Mouse (Mus musculus): ENCODE measurements around the gene Zfp423. TPM values are rescaled to one million over a fixed set of nuclear protein-coding genes. Genes with fewer than 3 reads are reported as not detected.

Zfp423 gene
- total RNA-seq, 1 experiment from 2014 or later: not detected

GRCm38 (mm10) chr8:87956001-87956400 lies 3.4 kb downstream of the Zfp423 start:
- ATAC-seq (replicated peaks; ENCODE audit: insufficient number of reproducible peaks, low FRiP score, low TSS enrichment, poor library complexity, severe bottlenecking): no peak

- no peak for ATAC-seq (replicated peaks; ENCODE audit: insufficient number of reproducible peaks, low FRiP score, low TSS enrichment, poor library complexity, severe bottlenecking)
Measured at GRCm38 (mm10) chr8:87953473-87953872, 5.9 kb downstream of the Zfp423 start.

GRCm38 (mm10) chr8:87952298-87952697 lies 7.1 kb downstream of the Zfp423 start:
- ATAC-seq (replicated peaks; ENCODE audit: insufficient number of reproducible peaks, low FRiP score, low TSS enrichment, poor library complexity, severe bottlenecking): no peak

- ATAC-seq (replicated peaks; ENCODE audit: insufficient number of reproducible peaks, low FRiP score, low TSS enrichment, poor library complexity, severe bottlenecking): no peak
Measured at GRCm38 (mm10) chr8:87944225-87944934, 15.0 kb downstream of the Zfp423 start.

GRCm38 (mm10) chr8:87943651-87944091 lies 15.7 kb downstream of the Zfp423 start:
- ATAC-seq (replicated peaks; ENCODE audit: insufficient number of reproducible peaks, low FRiP score, low TSS enrichment, poor library complexity, severe bottlenecking): no peak

- no peak for ATAC-seq (replicated peaks; ENCODE audit: insufficient number of reproducible peaks, low FRiP score, low TSS enrichment, poor library complexity, severe bottlenecking)
Measured at GRCm38 (mm10) chr8:87940646-87941045, 18.7 kb downstream of the Zfp423 start.

GRCm38 (mm10) chr8:87939308-87939936 lies 20.0 kb downstream of the Zfp423 start:
- ATAC-seq (replicated peaks; ENCODE audit: insufficient number of reproducible peaks, low FRiP score, low TSS enrichment, poor library complexity, severe bottlenecking): no peak

- ATAC-seq (replicated peaks; ENCODE audit: insufficient number of reproducible peaks, low FRiP score, low TSS enrichment, poor library complexity, severe bottlenecking): no peak
Measured at GRCm38 (mm10) chr8:87938351-87939232, 20.8 kb downstream of the Zfp423 start.

- ATAC-seq (replicated peaks; ENCODE audit: insufficient number of reproducible peaks, low FRiP score, low TSS enrichment, poor library complexity, severe bottlenecking): no peak
Measured at GRCm38 (mm10) chr8:87937211-87937610, 22.2 kb downstream of the Zfp423 start.

GRCm38 (mm10) chr8:87935088-87935680 lies 24.2 kb downstream of the Zfp423 start:
- no peak for ATAC-seq (replicated peaks; ENCODE audit: insufficient number of reproducible peaks, low FRiP score, low TSS enrichment, poor library complexity, severe bottlenecking)

- ATAC-seq (replicated peaks; ENCODE audit: insufficient number of reproducible peaks, low FRiP score, low TSS enrichment, poor library complexity, severe bottlenecking): no peak
Measured at GRCm38 (mm10) chr8:87934175-87934574, 25.2 kb downstream of the Zfp423 start.

GRCm38 (mm10) chr8:87933752-87934151 lies 25.6 kb downstream of the Zfp423 start:
- ATAC-seq (replicated peaks; ENCODE audit: insufficient number of reproducible peaks, low FRiP score, low TSS enrichment, poor library complexity, severe bottlenecking): no peak

- no peak for ATAC-seq (replicated peaks; ENCODE audit: insufficient number of reproducible peaks, low FRiP score, low TSS enrichment, poor library complexity, severe bottlenecking)
Measured at GRCm38 (mm10) chr8:87928857-87929256, 30.5 kb downstream of the Zfp423 start.

GRCm38 (mm10) chr8:87927034-87927830 lies 32.2 kb downstream of the Zfp423 start:
- no peak for ATAC-seq (replicated peaks; ENCODE audit: insufficient number of reproducible peaks, low FRiP score, low TSS enrichment, poor library complexity, severe bottlenecking)

GRCm38 (mm10) chr8:87926098-87926890 lies 33.1 kb downstream of the Zfp423 start:
- ATAC-seq (replicated peaks; ENCODE audit: insufficient number of reproducible peaks, low FRiP score, low TSS enrichment, poor library complexity, severe bottlenecking): no peak

GRCm38 (mm10) chr8:87922936-87923335 lies 36.5 kb downstream of the Zfp423 start:
- no peak for ATAC-seq (replicated peaks; ENCODE audit: insufficient number of reproducible peaks, low FRiP score, low TSS enrichment, poor library complexity, severe bottlenecking)

GRCm38 (mm10) chr8:87922446-87922845 lies 36.9 kb downstream of the Zfp423 start:
- no peak for ATAC-seq (replicated peaks; ENCODE audit: insufficient number of reproducible peaks, low FRiP score, low TSS enrichment, poor library complexity, severe bottlenecking)

GRCm38 (mm10) chr8:87918004-87918403 lies 41.4 kb downstream of the Zfp423 start:
- ATAC-seq (replicated peaks; ENCODE audit: insufficient number of reproducible peaks, low FRiP score, low TSS enrichment, poor library complexity, severe bottlenecking): no peak
